In genomic region chr11:50286428-50286827, GRCm38 (mm10) we compare ENCODE assay signal across 1 mouse cellular context.
TF ChIP-seq lines count a peak whose summit lies in the region.

No protein-coding gene starts in this region.

TF ChIP-seq in MEL, 35 proteins besides CTCF, POLR2A, EP300 and RAD21 (continued from another document):
- peak; percentile 75 for TF ChIP-seq SIN3A (IDR thresholded peaks at IDR 0.05; ENCODE audit: low read length)
- peak; percentile 27; the same call in 1 of the 2 replicates for TF ChIP-seq MAX (IDR thresholded peaks at IDR 0.05; ENCODE audit: low read length)
- peak; percentile 52 for TF ChIP-seq ETS1 (IDR thresholded peaks at IDR 0.05; ENCODE audit: low read depth, low read length)
- no peak for TF ChIP-seq NRF1 (IDR thresholded peaks at IDR 0.05; ENCODE audit: insufficient read depth, low read depth, low read length, poor library complexity, severe bottlenecking)
- TF ChIP-seq MXI1 (IDR thresholded peaks at IDR 0.05; ENCODE audit: low read depth, low read length) = peak; percentile 40; the same call in 1 of the 2 replicates
- TF ChIP-seq POLR2AphosphoS5 (IDR thresholded peaks at IDR 0.05; ENCODE audit: borderline replicate concordance, low read depth, low read length) = no peak
- no peak for TF ChIP-seq ZC3H11A (IDR thresholded peaks at IDR 0.05; ENCODE audit: low read depth, low read length)
- TF ChIP-seq TCF12 (IDR thresholded peaks at IDR 0.05; ENCODE audit: low read depth, low read length) = 0 out of 2 replicates have a peak, but pooled peaks have one; percentile 29
- TF ChIP-seq ELF1 (IDR thresholded peaks at IDR 0.05; ENCODE audit: low read depth, low read length) = no peak
